Mouse (Mus musculus) left cerebral cortex, adult 11 months (tissue): Measurements from ENCODE around the gene Syce2.

Source experiments
- DNase-seq: peaks from one replicate; pipeline ENCODE4 v3.0.0; 2022; ENCODE audit warnings: low spot score

The Syce2 gene

DNA sequence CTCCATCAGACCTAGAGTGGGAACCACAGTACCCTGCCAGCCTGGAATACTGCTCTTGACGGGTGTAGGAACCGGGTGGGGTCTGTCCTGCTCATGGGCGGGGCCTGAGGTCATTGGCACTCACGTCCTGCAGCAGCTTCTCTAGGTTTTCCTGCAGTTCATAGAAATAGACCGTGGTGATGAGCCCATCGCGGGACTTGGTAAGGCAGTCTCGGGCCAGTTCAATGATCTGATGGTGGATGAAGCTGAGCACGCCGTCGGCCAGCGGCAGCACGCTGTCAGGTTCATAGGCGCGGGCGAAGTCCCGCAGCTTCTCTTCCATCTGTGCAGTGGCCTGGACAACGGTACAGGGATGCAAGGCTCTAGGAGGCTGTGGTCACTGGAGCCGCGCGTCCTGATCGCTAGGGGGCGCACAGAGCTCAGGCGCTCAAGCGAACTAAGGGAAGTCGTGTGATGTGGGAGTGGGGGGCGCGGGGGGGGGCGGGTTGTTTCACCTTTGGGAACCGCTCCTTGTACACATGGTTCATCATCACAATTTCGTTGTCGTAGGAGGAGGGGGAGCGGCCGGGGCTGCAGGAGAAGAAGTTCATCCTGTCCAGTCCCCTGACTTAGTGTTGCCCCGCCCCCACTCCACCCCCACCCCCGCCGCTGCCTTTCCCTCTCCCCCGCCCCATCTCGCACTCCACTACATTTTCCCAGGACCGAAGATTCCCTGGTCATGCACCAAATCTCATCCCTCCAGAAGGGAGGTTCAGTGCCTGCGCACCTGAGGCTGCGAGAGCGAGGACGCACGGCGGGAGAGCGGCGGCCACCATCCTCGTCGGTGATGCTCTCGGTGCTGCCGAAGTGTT is 56.8 kb downstream of the Syce2 start:
- DNase-seq = no peak

DNA sequence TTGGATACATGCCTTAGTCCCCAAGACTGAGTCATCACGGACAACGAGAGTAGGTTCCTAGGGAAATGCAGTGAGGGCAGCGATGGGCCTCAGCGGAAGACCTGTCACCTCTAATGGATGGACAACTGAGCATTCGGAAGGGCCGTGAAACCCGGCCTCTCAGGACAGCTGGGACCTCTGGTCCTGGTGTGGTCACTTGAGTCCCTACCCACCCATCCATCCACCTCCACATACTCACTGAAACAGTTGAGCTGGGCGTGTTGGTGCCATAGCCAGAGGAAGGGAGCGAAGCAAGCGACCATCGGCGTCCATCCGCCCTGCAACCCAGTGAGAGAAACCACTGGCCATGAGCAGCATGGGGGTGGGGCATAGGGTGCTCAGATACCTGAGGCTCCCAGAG is 58.7 kb downstream of the Syce2 start:
- no peak for DNase-seq

DNA sequence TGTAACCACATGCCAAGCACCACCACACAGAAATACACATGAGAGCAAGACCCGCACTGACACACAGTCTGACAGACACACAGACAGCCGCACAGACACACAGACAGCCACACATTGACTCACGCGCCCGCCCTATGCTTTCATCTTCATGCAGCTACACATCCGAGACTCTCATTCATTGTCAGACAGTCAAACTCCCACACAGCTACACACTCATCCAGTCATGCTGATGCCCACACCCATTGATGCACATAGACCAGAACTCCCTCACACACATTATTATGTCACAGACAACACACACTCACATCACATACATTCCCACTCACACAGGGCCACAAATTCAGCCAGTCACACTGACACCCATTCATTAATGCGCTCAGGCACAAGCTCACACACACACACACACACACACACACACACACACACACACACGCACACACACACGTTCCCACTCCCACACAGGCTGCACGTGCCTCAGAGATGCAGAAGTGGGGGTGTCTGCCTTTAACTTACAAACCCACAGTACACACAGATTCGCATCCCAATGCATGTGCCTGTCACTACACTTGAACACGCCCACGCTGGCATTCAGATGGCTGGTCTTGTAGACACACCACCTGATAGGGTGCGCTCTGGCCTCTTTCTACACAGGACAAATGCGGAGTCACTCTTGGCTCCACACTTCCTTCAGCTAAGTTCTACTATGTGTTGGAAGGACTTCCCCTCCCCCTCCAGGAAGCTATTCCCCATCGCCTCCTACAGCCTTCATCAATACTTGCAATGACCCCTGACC is 62.1 kb downstream of the Syce2 start:
- no peak for DNase-seq

DNA sequence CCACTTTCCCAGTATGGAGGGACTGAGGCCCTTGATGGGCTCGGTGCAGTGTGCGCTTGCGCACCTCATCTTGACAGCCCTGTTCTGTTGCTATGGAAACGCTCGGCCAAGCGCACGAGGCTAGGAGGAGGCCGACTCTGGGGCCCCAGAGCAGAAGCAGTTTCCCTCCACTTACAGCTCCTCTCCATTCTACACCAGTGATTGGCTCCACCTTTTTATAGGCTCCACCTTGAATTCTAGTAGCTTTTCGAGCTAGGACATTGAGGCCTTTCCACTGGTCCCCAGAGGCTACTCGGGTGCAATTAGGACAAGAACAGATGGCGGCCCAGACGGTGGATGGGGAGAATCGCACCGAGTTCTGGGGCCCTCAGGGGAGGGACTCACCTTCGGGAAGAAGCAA is 62.9 kb downstream of the Syce2 start:
- no peak for DNase-seq

GRCm38 (mm10) chr8:84935489-84935888 is 63.6 kb downstream of the Syce2 start:
- no peak for DNase-seq

DNA sequence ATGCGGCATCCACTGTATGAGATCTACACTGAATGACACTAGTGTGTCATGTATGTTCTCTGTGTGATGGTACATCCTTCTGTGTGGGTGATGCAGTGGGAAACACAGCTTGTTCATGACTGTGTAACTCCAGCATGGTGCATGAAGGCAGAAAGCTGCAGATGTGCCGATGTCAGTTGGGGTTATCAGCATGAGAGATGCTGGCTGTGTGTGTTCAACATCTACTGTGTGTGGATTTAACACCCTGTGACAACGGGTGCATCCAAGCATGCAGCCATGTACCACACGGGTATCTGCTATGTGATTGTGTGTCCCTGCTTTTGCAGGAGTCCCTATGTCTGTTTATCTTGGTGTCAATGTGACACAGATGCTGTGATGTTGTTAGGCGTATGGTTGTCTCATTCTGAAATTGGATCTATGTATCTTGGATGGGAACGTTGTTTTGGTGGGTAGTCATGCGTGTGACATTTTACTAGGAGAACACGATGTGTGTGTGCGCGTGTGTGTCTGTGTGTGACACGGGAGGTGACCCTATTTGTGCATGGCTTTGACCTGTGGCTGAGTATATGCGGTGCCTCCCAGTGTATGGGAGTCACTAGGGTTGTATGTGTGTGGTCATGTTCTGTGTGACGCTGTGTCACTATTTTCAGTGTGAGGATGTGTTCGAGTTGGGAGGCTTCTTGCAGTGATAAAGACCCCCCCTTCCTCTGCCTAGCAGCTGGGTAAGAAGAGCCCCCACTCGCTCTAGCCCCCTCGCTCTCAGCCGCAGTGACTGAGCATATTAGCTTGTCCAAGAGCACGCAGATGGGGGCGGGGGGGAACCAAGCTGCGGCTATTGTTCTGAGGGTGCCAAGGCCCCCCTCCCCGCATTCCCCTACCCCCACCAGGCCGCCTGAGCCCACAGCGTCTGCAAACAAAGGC is 64.4 kb downstream of the Syce2 start:
- DNase-seq = no peak

DNA sequence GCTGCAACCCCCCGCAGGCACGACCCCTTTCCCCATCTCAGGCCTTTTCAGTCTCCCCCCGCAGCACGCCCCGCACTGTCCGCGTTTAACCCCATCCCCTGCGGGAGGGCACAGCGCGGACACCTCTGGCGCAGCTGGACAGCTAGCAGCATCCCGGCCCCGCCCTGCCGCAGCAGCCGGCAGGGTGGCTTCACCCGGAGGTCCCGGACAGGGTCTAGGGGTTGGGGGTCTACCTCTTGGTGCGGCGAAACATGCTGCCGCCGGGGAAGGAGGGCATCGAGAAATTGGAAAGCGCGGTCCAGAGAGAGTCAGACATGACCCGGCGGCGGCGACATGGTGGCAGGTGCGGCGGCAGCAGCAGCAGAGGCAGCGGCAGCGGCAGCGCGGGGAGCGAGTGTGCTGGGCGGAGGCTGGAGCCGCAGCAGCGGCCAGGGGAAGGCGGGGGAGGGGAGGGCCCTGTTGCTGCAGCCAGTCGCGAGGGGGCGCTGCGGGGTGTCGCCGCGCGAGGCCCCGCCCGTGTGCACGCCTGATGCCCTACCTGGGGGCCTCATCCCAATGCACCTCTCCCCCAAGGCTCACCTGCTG is 65.1 kb downstream of the Syce2 start, which contains the start of gene Mast1:
Gene Mast1 (minus strand): TSS at position 398 of the 585 bp plus-strand sequence.
- DNase-seq = no peak
